Mouse (Mus musculus): ENCODE measurements around the gene Fam189a1. TPM values are rescaled to one million over a fixed set of nuclear protein-coding genes. Genes with fewer than 3 reads are reported as not detected.

Fam189a1 gene
- polyA plus RNA-seq, 1 experiment from 2014 or later = 0.23 TPM

DNA sequence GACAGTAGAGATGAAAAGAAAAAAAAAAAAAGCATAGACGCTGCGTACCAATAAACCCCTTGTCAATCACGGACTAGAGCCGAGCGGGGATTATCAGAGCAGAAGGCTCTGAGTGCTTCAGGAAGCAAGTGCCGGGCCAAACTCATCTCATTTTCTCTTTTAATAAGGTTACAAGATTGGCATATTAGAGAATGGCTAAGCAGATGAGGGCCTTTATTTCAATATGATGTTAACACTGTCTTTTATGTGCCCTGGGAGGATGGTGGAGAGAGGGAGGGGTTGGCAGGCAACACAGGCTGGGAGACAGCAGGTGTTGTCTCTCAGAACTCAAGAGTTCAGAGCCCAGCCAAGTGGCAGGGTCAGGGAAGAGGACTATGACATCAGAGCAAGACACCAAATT is 99.5 kb downstream of the Fam189a1 start:
- H3K9me3 ChIP-seq (replicated peaks) = no peaks in the 10 kb centered on the region
- H3K36me3 ChIP-seq = no peaks in the 10 kb centered on the region
- no peaks in the 10 kb centered on the region for H3K27me3 ChIP-seq (ENCODE audit: low read depth, poor library complexity, severe bottlenecking)
- no peaks in the 10 kb centered on the region; the same call in 1 of the 2 replicates for H3K4me1 ChIP-seq
- H3K27ac ChIP-seq = no peak overlapping the region
- 92% methylated on average over 6 of the region's 6 CpGs for WGBS
- H3K4me3 ChIP-seq = no peak overlapping the region
- no peak for DNase-seq (ENCODE audit: low spot score)

- Histone ChIP-seq H3K9me3 (replicated peaks) (no peaks in the 10 kb centered on the region), H3K4me1 (peaks cover 16% of the 10 kb centered on the region; the same call in 1 of the 2 replicates), H3K4me3 (no peak overlapping the region), H3K27me3 (ENCODE audit: low read depth, poor library complexity, severe bottlenecking) (no peaks in the 10 kb centered on the region), H3K36me3 (no peaks in the 10 kb centered on the region), H3K27ac (no peak overlapping the region)
- no peak for DNase-seq (ENCODE audit: low spot score)
- 91% methylated on average over 1 of the region's 1 CpGs for WGBS
Observed at GRCm38 (mm10) chr7:65051986-65052385, 104.4 kb downstream of the Fam189a1 start.

- WGBS = 84% methylated on average over 18 of the region's 18 CpGs
- DNase-seq (ENCODE audit: low spot score) = no peak
- H3K9me3 ChIP-seq (replicated peaks) = no peaks in the 10 kb centered on the region
- no peaks in the 10 kb centered on the region for H3K27me3 ChIP-seq (ENCODE audit: low read depth, poor library complexity, severe bottlenecking)
- H3K4me1 ChIP-seq = peaks cover 21% of the 10 kb centered on the region; the same call in 1 of the 2 replicates
- no peaks in the 10 kb centered on the region for H3K36me3 ChIP-seq
- H3K27ac ChIP-seq = no peak overlapping the region
- H3K4me3 ChIP-seq = no peak overlapping the region
Observed at GRCm38 (mm10) chr7:65049236-65049954, 107.0 kb downstream of the Fam189a1 start.

DNA sequence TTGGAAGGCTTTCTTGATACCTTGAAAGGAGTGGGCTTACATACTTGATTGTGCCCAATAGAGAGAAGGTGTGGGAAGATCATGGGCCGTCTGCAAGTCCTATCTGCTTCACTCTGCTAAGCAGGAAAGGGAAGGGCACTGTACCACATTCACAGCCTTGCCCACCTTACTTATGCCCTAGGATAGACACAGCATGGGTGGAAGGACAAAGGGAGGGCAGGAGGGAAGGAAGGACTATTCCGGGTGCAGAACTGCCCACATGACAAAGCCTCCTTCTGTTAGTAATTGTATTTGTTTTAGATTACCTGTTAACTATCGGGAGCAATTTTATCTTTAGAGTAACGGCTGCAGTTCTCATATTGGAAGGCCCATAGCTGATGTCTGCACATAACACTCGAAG is 108.7 kb downstream of the Fam189a1 start:
- Histone ChIP-seq H3K4me1 (peaks cover 21% of the 10 kb centered on the region; the same call in 1 of the 2 replicates), H3K27me3 (ENCODE audit: low read depth, poor library complexity, severe bottlenecking) (no peaks in the 10 kb centered on the region), H3K27ac (no peak overlapping the region), H3K9me3 (replicated peaks) (no peaks in the 10 kb centered on the region), H3K36me3 (no peaks in the 10 kb centered on the region), H3K4me3 (no peak overlapping the region)
- 79% methylated on average over 5 of the region's 5 CpGs for WGBS
- no peak for DNase-seq (ENCODE audit: low spot score)

DNA sequence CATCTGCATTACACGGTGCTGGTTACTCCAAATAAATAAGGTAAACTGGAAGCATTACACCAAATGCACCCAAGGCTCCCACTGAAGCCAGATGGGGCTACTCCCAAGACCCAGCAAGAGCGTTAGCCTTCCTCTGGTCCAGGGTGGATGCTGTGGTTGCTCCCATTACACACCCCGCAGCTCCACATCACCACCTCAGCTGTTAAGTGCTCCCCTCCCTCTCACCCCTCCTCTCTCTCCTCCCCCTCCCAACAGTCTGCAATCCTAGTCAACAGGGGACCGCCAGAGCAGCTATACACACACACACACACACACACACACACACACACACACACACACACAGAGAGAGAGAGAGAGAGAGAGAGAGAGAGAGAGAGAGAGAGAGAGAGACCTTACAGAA is 109.7 kb downstream of the Fam189a1 start:
- no peak overlapping the region for H3K27ac ChIP-seq
- DNase-seq (ENCODE audit: low spot score) = no peak
- no peaks in the 10 kb centered on the region for H3K36me3 ChIP-seq
- WGBS = 64% methylated on average over 3 of the region's 4 CpGs
- H3K9me3 ChIP-seq (replicated peaks) = no peaks in the 10 kb centered on the region
- H3K4me1 ChIP-seq = peaks cover 21% of the 10 kb centered on the region; the same call in 1 of the 2 replicates
- no peaks in the 10 kb centered on the region for H3K27me3 ChIP-seq (ENCODE audit: low read depth, poor library complexity, severe bottlenecking)
- no peak overlapping the region for H3K4me3 ChIP-seq

- 86% methylated on average over 6 of the region's 6 CpGs for WGBS
- no peak for DNase-seq (ENCODE audit: low spot score)
Observed at GRCm38 (mm10) chr7:65044280-65044679, 112.1 kb downstream of the Fam189a1 start.

GRCm38 (mm10) chr7:65041106-65041505 is 115.3 kb downstream of the Fam189a1 start:
- Histone ChIP-seq H3K4me3 (no peak overlapping the region), H3K36me3 (no peaks in the 10 kb centered on the region), H3K4me1 (no peaks in the 10 kb centered on the region), H3K9me3 (replicated peaks) (no peaks in the 10 kb centered on the region), H3K27me3 (ENCODE audit: low read depth, poor library complexity, severe bottlenecking) (no peaks in the 10 kb centered on the region), H3K27ac (no peak overlapping the region)
- DNase-seq (ENCODE audit: low spot score) = no peak
- 97% methylated on average over 7 of the region's 7 CpGs for WGBS

More at GRCm38 (mm10) chr7:65044280-65044679, 112.1 kb downstream of the Fam189a1 start:
- Histone ChIP-seq H3K4me1 (peaks cover 18% of the 10 kb centered on the region; the same call in 1 of the 2 replicates), H3K9me3 (replicated peaks) (no peaks in the 10 kb centered on the region), H3K4me3 (no peak overlapping the region), H3K36me3 (no peaks in the 10 kb centered on the region), H3K27me3 (ENCODE audit: low read depth, poor library complexity, severe bottlenecking) (no peaks in the 10 kb centered on the region), H3K27ac (no peak overlapping the region)

DNA sequence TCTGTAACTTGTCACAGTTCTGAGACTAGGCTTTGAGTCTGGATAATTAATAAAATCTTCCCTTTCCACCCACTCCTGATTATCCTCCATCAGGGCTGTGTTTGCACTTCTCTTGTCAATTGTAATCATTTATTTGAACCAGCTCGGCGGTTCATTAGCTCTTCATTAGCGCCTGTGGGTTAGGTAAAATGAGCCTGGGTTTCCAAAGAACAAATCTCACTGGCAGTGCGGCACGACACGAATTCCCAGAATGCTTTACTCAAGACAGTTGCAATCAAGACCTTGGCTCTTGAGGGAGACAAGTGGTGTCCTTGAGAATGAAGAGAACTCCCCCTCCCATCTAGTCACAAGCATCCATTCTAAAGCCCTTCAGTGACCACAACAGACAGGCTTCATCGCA is 124.6 kb downstream of the Fam189a1 start:
- H3K4me3 ChIP-seq = no peak overlapping the region
- 89% methylated on average over 7 of the region's 7 CpGs for WGBS
- H3K27ac ChIP-seq = no peak overlapping the region
- H3K4me1 ChIP-seq = no peaks in the 10 kb centered on the region
- no peak for DNase-seq (ENCODE audit: low spot score)
- no peaks in the 10 kb centered on the region for H3K27me3 ChIP-seq (ENCODE audit: low read depth, poor library complexity, severe bottlenecking)
- H3K36me3 ChIP-seq = no peaks in the 10 kb centered on the region
- no peaks in the 10 kb centered on the region for H3K9me3 ChIP-seq (replicated peaks)

DNA sequence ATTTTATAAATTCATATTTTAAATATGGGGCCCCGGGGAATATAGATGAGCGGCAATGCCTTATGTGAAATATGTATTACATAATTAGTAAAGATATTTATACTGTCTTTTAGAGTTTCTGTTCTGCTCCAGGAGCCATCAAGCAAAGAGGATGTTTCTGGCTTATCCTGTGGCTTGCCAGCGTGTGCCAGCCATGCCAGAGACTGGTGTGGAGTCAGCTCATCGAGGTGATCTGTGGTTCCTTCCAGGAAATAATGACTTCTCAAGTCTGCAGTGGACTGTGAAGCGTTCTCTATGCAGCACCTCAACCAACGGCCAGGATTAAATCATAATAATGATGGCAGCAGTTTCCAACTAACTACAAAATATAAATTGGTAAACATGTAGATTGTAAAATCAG is 125.2 kb downstream of the Fam189a1 start:
- no peaks in the 10 kb centered on the region for H3K9me3 ChIP-seq (replicated peaks)
- H3K27me3 ChIP-seq (ENCODE audit: low read depth, poor library complexity, severe bottlenecking) = no peaks in the 10 kb centered on the region
- no peak overlapping the region for H3K27ac ChIP-seq
- 94% methylated on average over 6 of the region's 6 CpGs for WGBS
- no peak overlapping the region for H3K4me3 ChIP-seq
- H3K4me1 ChIP-seq = no peaks in the 10 kb centered on the region
- DNase-seq (ENCODE audit: low spot score) = no peak
- H3K36me3 ChIP-seq = no peaks in the 10 kb centered on the region

- H3K9me3 ChIP-seq (replicated peaks) = no peaks in the 10 kb centered on the region
- no peak overlapping the region for H3K27ac ChIP-seq
- no peaks in the 10 kb centered on the region for H3K27me3 ChIP-seq (ENCODE audit: low read depth, poor library complexity, severe bottlenecking)
- H3K4me1 ChIP-seq = no peaks in the 10 kb centered on the region
- no peak for DNase-seq (ENCODE audit: low spot score)
- 93% methylated on average over 16 of the region's 16 CpGs for whole genome bisulfite sequencing
- H3K4me3 ChIP-seq = no peak overlapping the region
- H3K36me3 ChIP-seq = no peaks in the 10 kb centered on the region
Observed at GRCm38 (mm10) chr7:65029985-65030384, 126.4 kb downstream of the Fam189a1 start.

- Histone ChIP-seq H3K36me3 (no peaks in the 10 kb centered on the region), H3K27me3 (ENCODE audit: low read depth, poor library complexity, severe bottlenecking) (no peaks in the 10 kb centered on the region), H3K27ac (no peak overlapping the region), H3K4me1 (no peaks in the 10 kb centered on the region), H3K4me3 (no peak overlapping the region), H3K9me3 (replicated peaks) (no peaks in the 10 kb centered on the region)
- 69% methylated on average over 2 of the region's 2 CpGs for WGBS
- no peak for DNase-seq (ENCODE audit: low spot score)
Observed at GRCm38 (mm10) chr7:65021298-65021697, 135.1 kb downstream of the Fam189a1 start.

- no peak overlapping the region for H3K27ac ChIP-seq
Observed at GRCm38 (mm10) chr7:65018036-65018679, 138.2 kb downstream of the Fam189a1 start.

GRCm38 (mm10) chr7:65017348-65017747 is 139.0 kb downstream of the Fam189a1 start:
- Histone ChIP-seq H3K9me3 (replicated peaks) (no peaks in the 10 kb centered on the region), H3K4me1 (no peaks in the 10 kb centered on the region), H3K4me3 (no peak overlapping the region), H3K27ac (no peak overlapping the region), H3K27me3 (ENCODE audit: low read depth, poor library complexity, severe bottlenecking) (no peaks in the 10 kb centered on the region), H3K36me3 (no peaks in the 10 kb centered on the region)
- DNase-seq (ENCODE audit: low spot score) = no peak
- 91% methylated on average over 5 of the region's 5 CpGs for WGBS

More at GRCm38 (mm10) chr7:65018036-65018679, 138.2 kb downstream of the Fam189a1 start:
- Histone ChIP-seq H3K36me3 (no peaks in the 10 kb centered on the region), H3K4me1 (no peaks in the 10 kb centered on the region), H3K9me3 (replicated peaks) (no peaks in the 10 kb centered on the region), H3K27me3 (ENCODE audit: low read depth, poor library complexity, severe bottlenecking) (no peaks in the 10 kb centered on the region), H3K4me3 (no peak overlapping the region)
- WGBS = 81% methylated on average over 8 of the region's 8 CpGs
- no peak for DNase-seq (ENCODE audit: low spot score)

All from limb, embryonic 10.5 days (tissue).